Mouse (Mus musculus) liver, postnatal 0 days (tissue): ENCODE measurements at regions not wholly inside any gene's neighbourhood (a gene's known extent, or its start where the extent isn't known, plus 50 kb on each side); places are given as distances from the start of the nearest gene placed in this dataset.

Experiments used
- ATAC-seq: fragments of 200-750 bp; cut with Nextera tagmentation; 2 replicates; pipeline ENCODE4 v1.8.0; 2017; ENCODE audit warnings: mild to moderate bottlenecking, moderate library complexity
- DNase-seq: peaks from one replicate; pipeline ENCODE4 v3.0.0-alpha.2; 2016
- H3K27ac ChIP-seq: fragments of 300-500 bp; sonication (generic); 2 replicates; pipeline ENCODE4 v1.5.1; 2014; ENCODE audit warnings: antibody characterized with exemption, moderate library complexity, mild to moderate bottlenecking, low read depth
- H3K27me3 ChIP-seq: fragments of 300-500 bp; sonication (generic); 2 replicates; pipeline ENCODE4 v1.6.1; 2014; ENCODE audit warnings: low read length, control low read depth, mixed read lengths; ENCODE audit not compliant: insufficient read depth
- H3K36me3 ChIP-seq: fragments of 300-500 bp; sonication (generic); replicated peaks from 2 replicates; pipeline ENCODE4 v1.6.1; 2014; ENCODE audit warnings: mild to moderate bottlenecking, control low read depth, low read length, moderate library complexity, mixed read lengths; ENCODE audit not compliant: insufficient read depth
- H3K4me1 ChIP-seq: fragments of 300-500 bp; sonication (generic); 2 replicates; pipeline ENCODE4 v1.6.1; 2014; ENCODE audit warnings: antibody characterized with exemption, mild to moderate bottlenecking, control low read depth; ENCODE audit not compliant: insufficient read depth
- H3K4me2 ChIP-seq: fragments of 300-500 bp; sonication (generic); 2 replicates; pipeline ENCODE4 v1.6.1; 2014; ENCODE audit warnings: low read depth, mild to moderate bottlenecking, low read length, moderate library complexity, mixed read lengths
- H3K4me3 ChIP-seq: fragments of 300-500 bp; sonication (generic); 2 replicates; pipeline ENCODE4 v1.5.1; 2014; ENCODE audit warnings: low read depth, low read length
- H3K9ac ChIP-seq: fragments of 300-500 bp; sonication (generic); replicated peaks from 2 replicates; pipeline ENCODE4 v1.6.1; 2014; ENCODE audit warnings: mild to moderate bottlenecking, moderate library complexity
- H3K9me3 ChIP-seq: fragments of 300-500 bp; sonication (generic); 2 replicates; pipeline ENCODE4 v1.6.1; 2016; ENCODE audit warnings: mild to moderate bottlenecking, control low read depth, low read length, mixed read lengths
- CTCF ChIP-seq: sonication (generic); IDR thresholded peaks from 2 replicates; pipeline ENCODE4 v1.5.1; 2016; ENCODE audit warnings: antibody characterized with exemption, low read depth
- EP300 ChIP-seq: IDR thresholded peaks from 2 replicates; pipeline ENCODE4 v1.6.1; 2016; ENCODE audit warnings: antibody characterized with exemption, low read depth, mild to moderate bottlenecking
- WGBS: fragments of 180-500 bp; shearing (Covaris S2); extraction: QIAGEN DNeasy Blood & Tissue Kit; methylation state at CpG from one replicate; pipeline ENCODE4 v1.1.7; 2014; ENCODE audit not compliant: insufficient replicate concordance; 5-methylcytosine and 5-hydroxymethylcytosine counted together

DNA sequence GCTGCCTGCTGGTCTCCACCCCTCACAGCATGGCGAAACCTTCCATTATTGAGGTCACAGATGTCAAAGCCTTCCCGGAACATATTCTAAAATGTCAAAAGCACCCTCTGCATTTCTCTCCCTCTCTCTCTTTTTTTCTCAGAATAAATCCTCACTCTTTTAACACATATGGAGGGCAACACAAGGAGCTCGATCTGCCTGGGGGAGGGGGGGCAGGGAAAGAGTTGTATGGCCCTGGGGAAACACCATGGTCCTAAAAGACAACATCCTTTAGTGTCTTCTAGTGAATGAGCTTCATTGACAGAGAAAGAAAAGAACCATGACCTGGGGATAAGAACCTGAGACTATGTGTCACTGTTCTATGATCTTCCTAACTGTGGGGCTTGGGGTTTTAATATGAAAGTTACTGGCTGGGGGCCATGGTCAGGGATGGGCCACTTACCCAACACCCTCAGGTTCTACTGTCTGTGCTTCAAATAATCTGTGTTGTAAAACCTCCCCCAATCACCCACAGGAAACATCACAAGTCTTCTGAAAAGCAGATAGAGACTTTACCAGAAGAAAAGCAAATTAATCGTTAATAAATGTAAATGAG, 223.0 kb downstream of the Rnf144a start:
- ATAC-seq (no peak), DNase-seq (no peak)
- H3K4me3 ChIP-seq, result no peak overlapping the region
- 65% methylated on average over 4 of the region's 4 CpGs for WGBS
- H3K9me3 ChIP-seq, result no peaks in the 10 kb centered on the region
- no peaks in the 10 kb centered on the region for H3K36me3 ChIP-seq
- H3K27ac ChIP-seq, result no peak overlapping the region
- H3K9ac ChIP-seq, result no peak overlapping the region
- no peak overlapping the region for H3K4me2 ChIP-seq
- no peak for TF ChIP-seq CTCF
- TF ChIP-seq EP300, result no peak
- H3K27me3 ChIP-seq, result no peaks in the 10 kb centered on the region
- no peaks in the 10 kb centered on the region for H3K4me1 ChIP-seq

DNA sequence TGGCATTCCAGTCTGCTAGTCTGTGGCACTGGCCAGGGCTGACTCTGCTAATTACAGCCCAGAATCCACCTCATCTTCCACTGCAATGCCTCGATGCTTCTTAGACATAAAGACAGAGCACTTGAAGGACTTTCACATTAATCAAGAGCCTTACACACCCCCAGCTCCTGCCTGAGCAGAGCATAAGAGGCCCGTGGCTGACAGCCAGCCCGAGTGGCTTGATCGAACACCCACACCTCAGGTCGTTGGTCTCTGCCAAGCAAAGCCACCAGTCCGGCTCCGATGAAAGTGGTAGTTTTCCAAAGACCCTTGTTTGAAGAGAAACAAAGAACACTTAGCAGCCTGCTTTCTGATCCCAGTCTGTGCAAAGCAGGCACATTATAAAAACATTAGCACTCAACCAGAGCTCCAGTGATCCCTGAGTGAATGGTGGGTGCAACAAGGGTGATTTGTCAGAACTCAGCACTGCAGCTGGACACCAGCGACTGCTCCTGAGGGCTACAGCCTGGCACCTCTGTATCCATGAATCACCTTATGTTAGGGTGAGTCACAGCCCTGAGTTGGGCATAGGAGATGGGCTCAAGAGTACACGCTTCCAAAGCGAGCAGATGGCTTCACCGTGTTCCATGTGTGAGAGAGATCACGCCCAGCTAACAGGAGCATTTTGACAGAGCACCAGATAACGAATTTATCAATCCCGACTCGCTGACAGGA, 223.6 kb downstream of the Rnf144a start:
- ATAC-seq (no peak), DNase-seq (no peak)
- Histone ChIP-seq H3K4me1 (no peaks in the 10 kb centered on the region), H3K27me3 (no peaks in the 10 kb centered on the region), H3K36me3 (no peaks in the 10 kb centered on the region), H3K4me2 (no peak overlapping the region), H3K9ac (no peak overlapping the region), H3K27ac (no peak overlapping the region), H3K9me3 (no peaks in the 10 kb centered on the region), H3K4me3 (no peak overlapping the region)
- 70% methylated on average over 15 of the region's 15 CpGs for WGBS
- TF ChIP-seq CTCF (no peak), EP300 (no peak)

DNA sequence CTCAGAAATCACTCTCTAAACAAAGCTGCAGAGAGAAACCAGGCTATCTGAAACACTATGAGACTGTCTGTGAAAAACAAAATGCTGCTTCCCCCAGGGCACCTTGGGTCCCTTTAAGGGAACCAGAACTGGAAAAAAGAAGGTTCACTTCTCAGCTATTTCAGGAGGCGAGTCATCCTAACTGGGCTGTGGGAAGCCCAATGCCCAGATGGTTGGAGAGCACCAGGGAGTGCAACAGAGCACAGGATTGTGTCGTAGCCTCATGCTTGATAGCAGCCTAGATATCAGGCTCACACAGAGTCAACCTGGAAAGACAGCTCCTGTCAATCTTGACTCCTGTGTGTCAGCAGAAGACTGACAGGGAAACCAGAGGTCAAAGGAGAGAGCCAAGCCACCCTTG, 226.1 kb downstream of the Rnf144a start:
- Histone ChIP-seq H3K27ac (no peak overlapping the region), H3K9me3 (no peaks in the 10 kb centered on the region), H3K9ac (no peak overlapping the region), H3K36me3 (no peaks in the 10 kb centered on the region), H3K4me2 (no peak overlapping the region), H3K27me3 (no peaks in the 10 kb centered on the region), H3K4me3 (no peak overlapping the region), H3K4me1 (no peaks in the 10 kb centered on the region)
- no peak for TF ChIP-seq CTCF
- no peak for TF ChIP-seq EP300
- 63% methylated on average over 2 of the region's 2 CpGs for WGBS
- DNase-seq (no peak), ATAC-seq (no peak)

DNA sequence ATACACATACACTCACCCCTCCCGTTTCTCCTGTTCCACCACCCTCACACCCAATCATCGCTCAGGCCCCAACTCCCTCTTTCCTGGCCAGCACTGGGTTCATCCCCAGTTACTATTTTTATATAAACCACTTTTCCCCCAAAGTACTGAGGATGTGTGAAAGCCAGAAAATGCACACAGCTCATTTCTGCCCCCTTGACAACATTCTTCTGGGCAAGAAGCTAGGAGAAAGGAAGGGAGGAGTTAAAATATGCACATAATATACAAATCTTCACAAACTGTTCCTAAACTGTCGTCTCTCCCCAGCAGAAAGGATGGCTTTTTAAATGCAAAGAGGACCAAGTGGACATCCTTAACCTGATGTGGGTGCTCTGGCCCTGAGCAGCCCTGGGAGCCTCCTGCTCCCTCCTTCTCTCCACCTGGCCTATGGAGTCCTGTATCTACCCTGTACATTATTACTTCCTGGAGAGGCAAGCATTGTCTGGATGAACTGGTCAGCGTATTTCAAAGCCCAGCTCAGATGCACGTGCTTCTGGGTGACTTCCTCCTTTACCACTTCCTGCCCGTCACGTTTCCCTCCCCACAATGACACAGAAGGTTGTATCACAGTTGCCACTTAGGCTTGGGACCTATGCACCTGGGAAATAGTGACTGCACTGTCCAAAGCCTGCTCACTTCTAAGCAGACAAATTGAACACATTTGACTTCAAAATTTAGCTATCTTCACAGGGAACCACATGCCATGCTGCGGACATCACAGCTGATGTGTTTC, 227.8 kb downstream of the Rnf144a start:
- TF ChIP-seq CTCF, result no peak
- no peak for TF ChIP-seq EP300
- Histone ChIP-seq H3K9me3 (no peaks in the 10 kb centered on the region), H3K27ac (no peak overlapping the region), H3K4me3 (no peak overlapping the region), H3K9ac (no peak overlapping the region), H3K4me2 (no peak overlapping the region), H3K4me1 (no peaks in the 10 kb centered on the region), H3K27me3 (no peaks in the 10 kb centered on the region), H3K36me3 (no peaks in the 10 kb centered on the region)
- DNase-seq (peak; percentile 18), ATAC-seq (no peak)
- 45% methylated on average over 8 of the region's 8 CpGs for WGBS

DNA sequence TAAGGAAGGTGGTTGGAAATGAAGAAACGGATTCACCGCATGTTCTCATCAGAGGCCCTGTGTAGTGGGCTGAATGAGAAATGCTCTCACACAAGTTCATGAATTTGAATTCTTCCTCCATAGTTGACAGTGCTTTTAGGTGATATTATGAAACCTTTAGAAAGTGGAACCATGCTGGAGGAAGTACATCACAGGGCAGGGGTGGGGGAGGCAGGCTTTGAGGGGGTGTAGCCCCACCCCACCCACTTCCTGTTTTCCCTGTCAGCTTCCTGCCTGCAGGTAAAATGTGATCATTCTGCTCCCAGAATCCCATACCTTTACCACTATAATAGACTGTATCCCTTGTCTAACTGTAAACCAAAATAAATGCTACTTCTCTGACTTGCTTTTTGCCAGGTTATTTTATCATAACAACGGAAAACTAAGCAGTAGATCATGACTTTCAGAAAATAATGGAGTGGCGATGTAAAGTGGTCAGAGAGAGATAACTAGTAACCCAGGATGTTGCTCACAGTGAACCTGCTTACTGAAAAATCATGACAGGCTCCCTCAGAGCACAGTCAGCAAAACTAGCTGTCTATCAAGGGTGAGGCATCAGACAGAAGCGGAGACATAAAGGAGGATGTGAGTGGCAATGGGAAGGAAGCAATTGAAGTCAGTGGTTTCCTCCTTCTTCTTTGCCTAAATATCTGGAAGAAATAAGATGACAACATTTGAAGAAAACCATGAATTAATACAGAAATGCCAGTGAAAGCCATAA, 230.2 kb downstream of the Rnf144a start:
- no peaks in the 10 kb centered on the region for H3K36me3 ChIP-seq
- no peaks in the 10 kb centered on the region for H3K9me3 ChIP-seq
- no peak overlapping the region for H3K4me3 ChIP-seq
- H3K4me2 ChIP-seq, result no peak overlapping the region
- no peak for ATAC-seq
- 59% methylated on average over 5 of the region's 5 CpGs for WGBS
- no peaks in the 10 kb centered on the region for H3K27me3 ChIP-seq
- H3K4me1 ChIP-seq, result no peaks in the 10 kb centered on the region
- H3K9ac ChIP-seq, result no peak overlapping the region
- no peak overlapping the region for H3K27ac ChIP-seq
- TF ChIP-seq EP300 (no peak), CTCF (no peak)
- peak; percentile 17 for DNase-seq

DNA sequence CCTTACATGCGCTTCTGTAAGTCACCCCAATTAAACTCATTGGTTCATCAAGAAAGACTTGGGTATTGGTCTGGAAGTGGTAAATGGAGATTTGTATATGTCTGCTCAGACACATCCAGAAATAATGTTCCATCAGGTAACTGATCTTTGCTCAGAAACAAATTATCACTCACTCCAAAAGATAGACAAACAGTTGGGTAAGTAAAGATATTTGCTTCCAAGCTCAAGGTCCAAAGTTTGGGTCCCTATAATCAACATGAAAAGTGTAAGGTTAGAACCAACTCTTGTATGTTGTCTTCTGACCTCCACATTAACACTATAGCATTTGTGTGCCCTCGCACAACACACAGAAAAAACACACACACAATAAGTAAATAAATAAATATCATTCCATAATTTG, 232.0 kb downstream of the Rnf144a start:
- no peak for DNase-seq
- H3K4me1 ChIP-seq, result no peaks in the 10 kb centered on the region
- no peaks in the 10 kb centered on the region for H3K36me3 ChIP-seq

More for the DNA sequence above, 232.0 kb downstream of the Rnf144a start:
- Histone ChIP-seq H3K27me3 (no peaks in the 10 kb centered on the region), H3K4me3 (no peak overlapping the region), H3K9me3 (no peaks in the 10 kb centered on the region), H3K9ac (no peak overlapping the region), H3K4me2 (no peak overlapping the region), H3K27ac (no peak overlapping the region)
- ATAC-seq, result no peak
- TF ChIP-seq EP300, result no peak
- no peak for TF ChIP-seq CTCF
- WGBS, result 84% methylated on average over 2 of the region's 2 CpGs
